Comparison of ENCODE assay signal across 12 mouse cellular contexts in genomic region chr12:75321189-75321588, GRCm38 (mm10). TPM values are rescaled to one million over a fixed set of nuclear protein-coding genes. Genes with fewer than 3 reads are reported as not detected.
"Had no signal": no experiment of that assay in that cellular context is flagged by ENCODE, and none has a peak within 500 bp of the region (broad histone marks: within the 10 kb centered on the region; RNA-seq: fewer than 3 reads in every experiment).

No protein-coding gene starts in this region.

- H3K4me1 ChIP-seq: lung, embryonic 15.5 days had no signal

- H3K27ac ChIP-seq: kidney, postnatal 0 days; layer of hippocampus, adult 2 months; left cerebral cortex, adult 2 months; lung, embryonic 15.5 days had no signal

- H3K27me3 ChIP-seq: lung, embryonic 15.5 days had no signal

- H3K4me2 ChIP-seq: lung, embryonic 15.5 days; midbrain, embryonic 11.5 days had no signal

- DNase-seq: kidney, adult 2 months; kidney, postnatal 25 days; layer of hippocampus, postnatal 36 days; midbrain, embryonic 14.5 days; thymus, adult 18-20 months; thymus, postnatal 36 days had no signal

- H3K4me3 ChIP-seq: layer of hippocampus, adult 2 months; left cerebral cortex, adult 2 months; lung, embryonic 15.5 days had no signal

- H3K9me3 ChIP-seq: lung, embryonic 15.5 days had no signal

- H3K9ac ChIP-seq: lung, embryonic 15.5 days had no signal

RNA-seq across cellular contexts. Expression of gene Rhoj, which starts 13.1 kb away (rescaled TPM):
- total RNA-seq: megakaryocyte-erythroid progenitor cell, adult 5-6 weeks had no signal
